Mouse (Mus musculus) heart, postnatal 0 days (tissue): Measurements from ENCODE around the gene Pced1a. TPM values are rescaled to one million over a fixed set of nuclear protein-coding genes. Genes with fewer than 3 reads are reported as not detected.

Experiments
- ATAC-seq: fragments of 200-750 bp; cut with Nextera tagmentation; 2 replicates; pipeline ENCODE4 v1.8.0; 2017; ENCODE audit warnings: low read depth, moderate number of reproducible peaks, moderate library complexity; ENCODE audit not compliant: insufficient read depth
- DNase-seq: peaks from one replicate; pipeline ENCODE4 v3.0.0-alpha.2; 2016; ENCODE audit warnings: low spot score
- H3K27ac ChIP-seq: fragments of 300-500 bp; sonication (generic); 2 replicates; pipeline ENCODE4 v1.5.1; 2014; ENCODE audit warnings: low read depth, mild to moderate bottlenecking
- H3K27me3 ChIP-seq: fragments of 300-500 bp; sonication (generic); 2 replicates; pipeline ENCODE4 v1.6.1; 2014; ENCODE audit warnings: low read length, mixed read lengths; ENCODE audit not compliant: control insufficient read depth, insufficient read depth
- H3K36me3 ChIP-seq: fragments of 300-500 bp; sonication (generic); replicated peaks from 2 replicates; pipeline ENCODE4 v1.6.1; 2014; ENCODE audit warnings: low read length, mixed read lengths; ENCODE audit not compliant: control insufficient read depth, insufficient read depth
- H3K4me1 ChIP-seq: fragments of 300-500 bp; sonication (generic); 2 replicates; pipeline ENCODE4 v1.6.1; 2014; ENCODE audit warnings: antibody characterized with exemption; ENCODE audit not compliant: control insufficient read depth, insufficient read depth
- H3K4me2 ChIP-seq: fragments of 300-500 bp; sonication (generic); 2 replicates; pipeline ENCODE4 v1.6.1; 2014; ENCODE audit warnings: low read depth, mild to moderate bottlenecking, low read length, moderate library complexity
- H3K4me3 ChIP-seq: fragments of 300-500 bp; sonication (generic); 2 replicates; pipeline ENCODE4 v1.5.1; 2014; ENCODE audit warnings: low read depth, low read length
- H3K9ac ChIP-seq: fragments of 300-500 bp; sonication (generic); replicated peaks from 2 replicates; pipeline ENCODE4 v1.6.1; 2014; ENCODE audit warnings: low read depth, low read length, mixed read lengths
- H3K9me3 ChIP-seq: fragments of 300-500 bp; sonication (generic); replicated peaks from 2 replicates; pipeline ENCODE4 v1.6.1; 2016; ENCODE audit warnings: low read length; ENCODE audit not compliant: control insufficient read depth
- CTCF ChIP-seq: IDR thresholded peaks from 2 replicates; pipeline ENCODE4 v1.5.1; 2016; ENCODE audit warnings: antibody characterized with exemption, control low read depth, low read depth
- EP300 ChIP-seq: IDR thresholded peaks from 2 replicates; pipeline ENCODE4 v1.6.1; 2016; ENCODE audit warnings: antibody characterized with exemption, low read depth
- WGBS: fragments of 180-500 bp; shearing (Covaris S2); extraction: QIAGEN DNeasy Blood & Tissue Kit; methylation state at CpG from one replicate; pipeline ENCODE4 v1.1.7; 2014; 5-methylcytosine and 5-hydroxymethylcytosine counted together
- polyA plus RNA-seq: library from polyadenylated mRNA; unstranded; fragments of >200 nt; fragmentation: Nextera tagmentation; extraction: Ambion mirVana; gene quantifications from 2 replicates; pipeline ENCODE4 v1.2.1, GENCODE M21; 2015
- total RNA-seq: library from RNA; depleted of rRNA; stranded (reverse); fragments of >200 nt; gene quantifications from 2 replicates; pipeline ENCODE4 v1.2.3, GENCODE M21; 2014; ENCODE audit warnings: low replicate concordance

The Pced1a gene
- total and polyA plus RNA-seq, 2 experiments from 2014 or later: 2.7 to 6.4 TPM

GRCm38 (mm10) chr2:130452266-130452665 is 27.8 kb upstream of the Pced1a start:
- Histone ChIP-seq H3K4me3 (no peak overlapping the region), H3K9me3 (no peaks in the 10 kb centered on the region), H3K9ac (no peak overlapping the region), H3K27ac (no peak overlapping the region), H3K27me3 (0 out of 2 replicates have a peak, but pooled peaks cover 4% of the 10 kb centered on the region), H3K4me2 (no peak overlapping the region), H3K4me1 (peaks cover 28% of the 10 kb centered on the region), H3K36me3 (no peaks in the 10 kb centered on the region)
- ATAC-seq (no peak), DNase-seq (no peak)
- no peak for TF ChIP-seq EP300
- no peak for TF ChIP-seq CTCF
- 51% methylated on average over 2 of the region's 2 CpGs for WGBS

GRCm38 (mm10) chr2:130451727-130452090 is 27.2 kb upstream of the Pced1a start:
- H3K36me3 ChIP-seq: no peaks in the 10 kb centered on the region
- DNase-seq (no peak), ATAC-seq (no peak)
- TF ChIP-seq EP300: no peak
- no peak for TF ChIP-seq CTCF
- no peaks in the 10 kb centered on the region for H3K9me3 ChIP-seq
- H3K27ac ChIP-seq: no peak overlapping the region
- peaks cover 28% of the 10 kb centered on the region for H3K4me1 ChIP-seq
- 0 out of 2 replicates have a peak, but pooled peaks cover 4% of the 10 kb centered on the region for H3K27me3 ChIP-seq
- H3K4me2 ChIP-seq: peak overlapping the region; percentile 88
- no peak overlapping the region for H3K9ac ChIP-seq
- WGBS: 43% methylated on average over 3 of the region's 3 CpGs
- H3K4me3 ChIP-seq: peak overlapping the region; percentile 91

GRCm38 (mm10) chr2:130451086-130451726 is 26.7 kb upstream of the Pced1a start:
- Histone ChIP-seq H3K4me3 (peak overlapping the region; percentile 91), H3K9me3 (no peaks in the 10 kb centered on the region), H3K27me3 (0 out of 2 replicates have a peak, but pooled peaks cover 4% of the 10 kb centered on the region), H3K36me3 (no peaks in the 10 kb centered on the region), H3K9ac (peak overlapping the region; percentile 68), H3K4me1 (peaks cover 28% of the 10 kb centered on the region), H3K4me2 (peak overlapping the region; percentile 88), H3K27ac (no peak overlapping the region)
- no peak for ATAC-seq
- TF ChIP-seq CTCF: no peak
- TF ChIP-seq EP300: no peak
- WGBS: 46% methylated on average over 14 of the region's 14 CpGs
- DNase-seq: no peak

GRCm38 (mm10) chr2:130450434-130450796 is 25.9 kb upstream of the Pced1a start:
- Histone ChIP-seq H3K36me3 (no peaks in the 10 kb centered on the region), H3K27ac (peak overlapping the region; percentile 82), H3K27me3 (0 out of 2 replicates have a peak, but pooled peaks cover 4% of the 10 kb centered on the region), H3K9me3 (no peaks in the 10 kb centered on the region), H3K4me3 (peak overlapping the region; percentile 91), H3K4me2 (peak overlapping the region; percentile 88), H3K4me1 (peaks cover 28% of the 10 kb centered on the region), H3K9ac (peak overlapping the region; percentile 68)
- DNase-seq (peak; percentile 36), ATAC-seq (peak; percentile 85)
- TF ChIP-seq CTCF (no peak), EP300 (no peak)
- WGBS: under 1% methylated on average over 45 of the region's 47 CpGs

- Histone ChIP-seq H3K4me3 (peak within 1 kb of the TSS; percentile 91), H3K4me2 (peak within 1 kb of the TSS; percentile 88), H3K36me3 (no peaks in the 10 kb centered on the region), H3K4me1 (peaks cover 28% of the 10 kb centered on the region), H3K9me3 (no peaks in the 10 kb centered on the region), H3K27me3 (0 out of 2 replicates have a peak, but pooled peaks cover 4% of the 10 kb centered on the region), H3K9ac (peak within 1 kb of the TSS; percentile 68), H3K27ac (peak within 1 kb of the TSS; percentile 82)
- TF ChIP-seq EP300 (no peak), CTCF (no peak)
- peak; percentile 73 for DNase-seq
- WGBS: under 1% methylated on average over 44 of the region's 50 CpGs
- peak; percentile 97 for ATAC-seq
These were observed 25.4 kb upstream of the Pced1a start, which contains the start of gene Ptpra for GRCm38 (mm10) chr2:130449794-130450433. Gene Ptpra, plus strand, starts transcription at chr2:130450278.
